Mouse (Mus musculus): Measurements from ENCODE around the gene Brd7. TPM values are rescaled to one million over a fixed set of nuclear protein-coding genes. Genes with fewer than 3 reads are reported as not detected.

Gene Brd7
- polyA plus RNA-seq, 1 experiment, result 34.6 TPM

GRCm38 (mm10) chr8:88376836-88377582, 15.0 kb upstream of the Brd7 start:
- Histone ChIP-seq H3K27ac (ENCODE audit: control insufficient read depth, insufficient read depth, low read length) (no peak overlapping the region), H3K27me3 (ENCODE audit: control insufficient read depth, insufficient read depth, low read length) (no peaks in the 10 kb centered on the region), H3K4me3 (ENCODE audit: control insufficient read depth, insufficient read depth, low read length) (no peak overlapping the region), H3K36me3 (ENCODE audit: control insufficient read depth, insufficient read depth, low read length) (no peaks in the 10 kb centered on the region), H3K4me1 (replicated peaks; ENCODE audit: control insufficient read depth, insufficient read depth, low read length) (peaks cover 33% of the 10 kb centered on the region)
- peak; percentile 42 for DNase-seq
- TF ChIP-seq POLR2A (IDR thresholded peaks at IDR 0.05; ENCODE audit: control insufficient read depth, extremely low read depth, insufficient read depth, low read length, poor library complexity) (no peak), CTCF (IDR thresholded peaks at IDR 0.05; ENCODE audit: borderline replicate concordance, control insufficient read depth, extremely low read depth, insufficient read depth, low read length, poor library complexity) (no peak)
- 41% methylated on average over 19 of the region's 19 CpGs for WGBS

GRCm38 (mm10) chr8:88371522-88371921, 9.5 kb upstream of the Brd7 start:
- H3K4me3 ChIP-seq (ENCODE audit: control insufficient read depth, insufficient read depth, low read length), result no peak overlapping the region
- WGBS, result 67% methylated on average over 2 of the region's 2 CpGs
- no peak for DNase-seq
- H3K27me3 ChIP-seq (ENCODE audit: control insufficient read depth, insufficient read depth, low read length), result no peaks in the 10 kb centered on the region
- TF ChIP-seq POLR2A (IDR thresholded peaks at IDR 0.05; ENCODE audit: control insufficient read depth, extremely low read depth, insufficient read depth, low read length, poor library complexity) (no peak), CTCF (IDR thresholded peaks at IDR 0.05; ENCODE audit: borderline replicate concordance, control insufficient read depth, extremely low read depth, insufficient read depth, low read length, poor library complexity) (no peak)
- H3K27ac ChIP-seq (ENCODE audit: control insufficient read depth, insufficient read depth, low read length), result no peak overlapping the region
- H3K4me1 ChIP-seq (replicated peaks; ENCODE audit: control insufficient read depth, insufficient read depth, low read length), result peaks cover 8% of the 10 kb centered on the region
- no peaks in the 10 kb centered on the region for H3K36me3 ChIP-seq (ENCODE audit: control insufficient read depth, insufficient read depth, low read length)

- WGBS, result 77% methylated on average over 3 of the region's 3 CpGs
- H3K4me1 ChIP-seq (replicated peaks; ENCODE audit: control insufficient read depth, insufficient read depth, low read length), result peaks cover 4% of the 10 kb centered on the region; the same call in 1 of the 2 replicates
- H3K27ac ChIP-seq (ENCODE audit: control insufficient read depth, insufficient read depth, low read length), result no peak overlapping the region
- TF ChIP-seq CTCF (IDR thresholded peaks at IDR 0.05; ENCODE audit: borderline replicate concordance, control insufficient read depth, extremely low read depth, insufficient read depth, low read length, poor library complexity) (no peak), POLR2A (IDR thresholded peaks at IDR 0.05; ENCODE audit: control insufficient read depth, extremely low read depth, insufficient read depth, low read length, poor library complexity) (no peak)
- no peak for DNase-seq
- H3K4me3 ChIP-seq (ENCODE audit: control insufficient read depth, insufficient read depth, low read length), result no peak overlapping the region
- no peaks in the 10 kb centered on the region for H3K27me3 ChIP-seq (ENCODE audit: control insufficient read depth, insufficient read depth, low read length)
- no peaks in the 10 kb centered on the region for H3K36me3 ChIP-seq (ENCODE audit: control insufficient read depth, insufficient read depth, low read length)
Measured at GRCm38 (mm10) chr8:88369805-88370204, 7.8 kb upstream of the Brd7 start.

- Histone ChIP-seq H3K36me3 (ENCODE audit: control insufficient read depth, insufficient read depth, low read length) (no peaks in the 10 kb centered on the region), H3K4me1 (replicated peaks; ENCODE audit: control insufficient read depth, insufficient read depth, low read length) (peaks cover 4% of the 10 kb centered on the region; the same call in 1 of the 2 replicates), H3K27ac (ENCODE audit: control insufficient read depth, insufficient read depth, low read length) (no peak overlapping the region), H3K27me3 (ENCODE audit: control insufficient read depth, insufficient read depth, low read length) (no peaks in the 10 kb centered on the region), H3K4me3 (ENCODE audit: control insufficient read depth, insufficient read depth, low read length) (no peak overlapping the region)
- TF ChIP-seq CTCF (IDR thresholded peaks at IDR 0.05; ENCODE audit: borderline replicate concordance, control insufficient read depth, extremely low read depth, insufficient read depth, low read length, poor library complexity), result no peak
- TF ChIP-seq POLR2A (IDR thresholded peaks at IDR 0.05; ENCODE audit: control insufficient read depth, extremely low read depth, insufficient read depth, low read length, poor library complexity), result no peak
- 26% methylated on average over 6 of the region's 6 CpGs for WGBS
- no peak for DNase-seq
Measured at GRCm38 (mm10) chr8:88369221-88369620, 7.2 kb upstream of the Brd7 start.

- TF ChIP-seq POLR2A (IDR thresholded peaks at IDR 0.05; ENCODE audit: control insufficient read depth, extremely low read depth, insufficient read depth, low read length, poor library complexity) (no peak), CTCF (IDR thresholded peaks at IDR 0.05; ENCODE audit: borderline replicate concordance, control insufficient read depth, extremely low read depth, insufficient read depth, low read length, poor library complexity) (no peak)
Measured at GRCm38 (mm10) chr8:88362446-88363150, 604 bp upstream of the Brd7 start.

GRCm38 (mm10) chr8:88361044-88361707, 818 bp downstream of the Brd7 start:
- H3K27me3 ChIP-seq (ENCODE audit: control insufficient read depth, insufficient read depth, low read length), result no peaks in the 10 kb centered on the region
- peaks cover 31% of the 10 kb centered on the region for H3K36me3 ChIP-seq (ENCODE audit: control insufficient read depth, insufficient read depth, low read length)
- WGBS, result 2% methylated on average over 31 of the region's 31 CpGs
- H3K4me3 ChIP-seq (ENCODE audit: control insufficient read depth, insufficient read depth, low read length), result peak overlapping the region; percentile 87
- TF ChIP-seq POLR2A (IDR thresholded peaks at IDR 0.05; ENCODE audit: control insufficient read depth, extremely low read depth, insufficient read depth, low read length, poor library complexity) (no peak; the same call in 1 of the 2 replicates), CTCF (IDR thresholded peaks at IDR 0.05; ENCODE audit: borderline replicate concordance, control insufficient read depth, extremely low read depth, insufficient read depth, low read length, poor library complexity) (no peak)
- H3K27ac ChIP-seq (ENCODE audit: control insufficient read depth, insufficient read depth, low read length), result peak overlapping the region; percentile 36
- peaks cover 10% of the 10 kb centered on the region for H3K4me1 ChIP-seq (replicated peaks; ENCODE audit: control insufficient read depth, insufficient read depth, low read length)
- DNase-seq, result peak; percentile 21

More at GRCm38 (mm10) chr8:88362446-88363150, 604 bp upstream of the Brd7 start:
- Histone ChIP-seq H3K27ac (ENCODE audit: control insufficient read depth, insufficient read depth, low read length) (peak overlapping the region; percentile 35), H3K4me1 (replicated peaks; ENCODE audit: control insufficient read depth, insufficient read depth, low read length) (peaks cover 10% of the 10 kb centered on the region), H3K27me3 (ENCODE audit: control insufficient read depth, insufficient read depth, low read length) (no peaks in the 10 kb centered on the region), H3K36me3 (ENCODE audit: control insufficient read depth, insufficient read depth, low read length) (peaks cover 17% of the 10 kb centered on the region), H3K4me3 (ENCODE audit: control insufficient read depth, insufficient read depth, low read length) (peak overlapping the region; percentile 87)
- no peak for DNase-seq
- 16% methylated on average over 11 of the region's 11 CpGs for WGBS

Data from thymus, adult 2 months (tissue).